Mouse (Mus musculus): ENCODE data around the gene Opcml. TPM values are rescaled to one million over a fixed set of nuclear protein-coding genes. Genes with fewer than 3 reads are reported as not detected.
A peak's percentile ranks its signal among the peaks of the same experiment; 100 is the strongest.

The Opcml gene
- polyA plus RNA-seq, 1 experiment from 2014 or later = 0.02 TPM

DNA sequence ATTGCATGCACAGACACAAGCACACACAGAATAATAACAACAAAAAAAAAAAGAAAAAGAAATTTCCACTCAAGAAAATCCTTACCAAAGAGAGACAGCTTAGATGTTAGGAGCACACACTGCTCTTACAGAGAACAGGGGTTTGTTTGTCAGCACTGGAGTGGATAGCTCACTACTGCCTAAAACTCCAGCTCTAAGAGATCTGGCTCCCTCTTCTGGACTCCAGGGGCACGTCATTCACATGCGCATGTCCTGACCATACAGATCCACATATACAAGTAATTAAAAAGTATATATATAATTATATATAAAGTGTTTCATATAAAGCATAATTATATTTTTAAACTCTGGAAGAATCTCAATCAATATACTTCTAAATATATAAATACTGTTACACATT lies 958.3 kb downstream of the Opcml start:
- ATAC-seq (no peak), DNase-seq (no peak)
- Histone ChIP-seq H3K36me3 (replicated peaks; ENCODE audit: insufficient read depth, low read length) (no peaks in the 10 kb centered on the region), H3K27me3 (ENCODE audit: insufficient read depth, low read length) (no peaks in the 10 kb centered on the region), H3K9me3 (ENCODE audit: low read length) (no peaks in the 10 kb centered on the region), H3K4me1 (ENCODE audit: insufficient read depth) (no peaks in the 10 kb centered on the region), H3K9ac (replicated peaks) (no peak overlapping the region), H3K27ac (ENCODE audit: low read depth) (no peak overlapping the region), H3K4me2 (ENCODE audit: low read depth, low read length) (no peak overlapping the region), H3K4me3 (ENCODE audit: low read depth, low read length) (no peak overlapping the region)
- 75% methylated on average over 2 of the region's 2 CpGs for WGBS (ENCODE audit: insufficient replicate concordance)
- TF ChIP-seq EP300 (IDR thresholded peaks at IDR 0.05; ENCODE audit: low read depth) (no peak), CTCF (IDR thresholded peaks at IDR 0.05; ENCODE audit: low read depth) (0 out of 2 replicates have a peak, but pooled peaks have one; percentile 23)

DNA sequence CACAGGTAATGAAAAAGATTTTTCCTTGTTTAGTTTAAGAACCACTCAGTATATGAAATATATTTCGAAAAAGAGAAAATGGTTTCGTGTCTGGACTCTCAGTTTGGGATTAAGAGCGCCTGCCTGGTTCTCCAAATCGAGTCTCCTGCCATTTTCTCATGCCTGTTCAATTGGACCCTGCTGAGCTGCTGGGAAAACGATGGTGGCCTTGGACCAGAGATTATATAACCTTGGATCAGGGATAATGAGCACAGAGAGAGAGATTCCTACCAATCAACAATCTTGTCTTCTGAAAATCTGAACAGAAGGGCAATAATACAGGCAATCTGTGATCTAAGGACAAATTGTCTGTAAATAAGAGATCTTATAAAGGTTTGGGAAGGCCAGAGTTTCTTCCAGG lies 962.3 kb downstream of the Opcml start:
- Histone ChIP-seq H3K9ac (replicated peaks) (no peak overlapping the region), H3K27ac (ENCODE audit: low read depth) (no peak overlapping the region), H3K4me1 (ENCODE audit: insufficient read depth) (no peaks in the 10 kb centered on the region), H3K9me3 (ENCODE audit: low read length) (no peaks in the 10 kb centered on the region), H3K4me3 (ENCODE audit: low read depth, low read length) (no peak overlapping the region), H3K4me2 (ENCODE audit: low read depth, low read length) (no peak overlapping the region), H3K36me3 (replicated peaks; ENCODE audit: insufficient read depth, low read length) (no peaks in the 10 kb centered on the region), H3K27me3 (ENCODE audit: insufficient read depth, low read length) (no peaks in the 10 kb centered on the region)
- no peak for TF ChIP-seq EP300 (IDR thresholded peaks at IDR 0.05; ENCODE audit: low read depth)
- TF ChIP-seq CTCF (IDR thresholded peaks at IDR 0.05; ENCODE audit: low read depth) = no peak
- DNase-seq (no peak), ATAC-seq (no peak)
- WGBS (ENCODE audit: insufficient replicate concordance) = 55% methylated on average over 5 of the region's 5 CpGs

DNA sequence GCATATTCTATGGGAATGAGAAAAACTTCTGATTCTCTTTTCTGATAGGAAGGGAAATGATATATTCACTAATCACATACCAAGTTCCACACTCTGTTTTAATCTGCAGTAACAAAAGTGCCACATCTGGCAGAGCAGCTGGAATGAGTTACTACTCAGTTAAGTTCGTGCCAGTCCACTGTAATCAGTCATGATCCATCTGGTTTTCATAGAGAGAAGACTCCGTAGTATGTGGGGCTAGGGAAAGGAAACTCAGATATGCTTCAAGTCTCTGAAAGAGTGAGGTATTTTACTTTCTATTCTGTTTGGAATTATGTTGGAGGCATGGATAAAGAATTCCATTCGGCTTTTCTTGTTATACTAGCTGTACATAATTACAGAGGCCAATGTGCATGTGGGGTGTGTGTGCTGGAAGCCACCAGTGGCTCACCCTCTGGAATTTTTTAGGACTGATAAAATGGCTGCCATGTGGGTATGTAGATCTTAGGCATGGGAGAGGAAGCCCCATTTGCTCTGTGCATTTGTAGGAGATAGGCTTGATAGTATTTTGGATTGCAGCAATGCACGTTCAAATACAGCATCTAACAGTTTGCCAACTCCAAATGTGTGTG lies 966.4 kb downstream of the Opcml start:
- TF ChIP-seq CTCF (IDR thresholded peaks at IDR 0.05; ENCODE audit: low read depth) = no peak
- no peak for TF ChIP-seq EP300 (IDR thresholded peaks at IDR 0.05; ENCODE audit: low read depth)
- Histone ChIP-seq H3K4me2 (ENCODE audit: low read depth, low read length) (no peak overlapping the region), H3K4me3 (ENCODE audit: low read depth, low read length) (no peak overlapping the region), H3K27ac (ENCODE audit: low read depth) (no peak overlapping the region), H3K36me3 (replicated peaks; ENCODE audit: insufficient read depth, low read length) (no peaks in the 10 kb centered on the region), H3K9ac (replicated peaks) (no peak overlapping the region), H3K9me3 (ENCODE audit: low read length) (no peaks in the 10 kb centered on the region), H3K4me1 (ENCODE audit: insufficient read depth) (no peaks in the 10 kb centered on the region), H3K27me3 (ENCODE audit: insufficient read depth, low read length) (no peaks in the 10 kb centered on the region)
- ATAC-seq = no peak
- DNase-seq = no peak
- 63% methylated on average over 4 of the region's 4 CpGs for WGBS (ENCODE audit: insufficient replicate concordance)

DNA sequence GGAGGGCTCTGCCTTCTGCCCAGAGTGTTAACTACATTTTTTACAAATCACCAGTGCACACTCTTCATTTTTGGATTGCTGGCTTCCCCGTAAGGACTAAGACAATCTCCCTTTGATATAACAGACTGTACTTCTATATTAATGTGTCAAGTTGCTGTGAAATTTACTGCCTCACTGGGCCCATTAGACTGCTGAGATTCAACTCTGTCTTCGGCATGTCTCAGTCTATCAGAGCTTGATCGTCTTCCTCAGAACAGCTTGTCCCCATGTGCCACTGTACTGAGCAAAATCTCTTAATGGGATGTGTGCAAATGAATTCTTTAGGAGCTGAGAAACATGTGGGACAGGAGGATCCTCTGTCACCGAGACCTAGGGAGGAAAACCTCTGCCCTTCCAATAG lies 970.9 kb downstream of the Opcml start:
- no peak overlapping the region for H3K27ac ChIP-seq (ENCODE audit: low read depth)
- no peak overlapping the region for H3K4me3 ChIP-seq (ENCODE audit: low read depth, low read length)
- no peaks in the 10 kb centered on the region for H3K27me3 ChIP-seq (ENCODE audit: insufficient read depth, low read length)
- DNase-seq (no peak), ATAC-seq (no peak)
- no peaks in the 10 kb centered on the region for H3K4me1 ChIP-seq (ENCODE audit: insufficient read depth)
- 82% methylated on average over 4 of the region's 4 CpGs for WGBS (ENCODE audit: insufficient replicate concordance)
- H3K9ac ChIP-seq (replicated peaks) = no peak overlapping the region
- no peaks in the 10 kb centered on the region for H3K36me3 ChIP-seq (replicated peaks; ENCODE audit: insufficient read depth, low read length)
- no peaks in the 10 kb centered on the region for H3K9me3 ChIP-seq (ENCODE audit: low read length)
- H3K4me2 ChIP-seq (ENCODE audit: low read depth, low read length) = no peak overlapping the region
- TF ChIP-seq EP300 (IDR thresholded peaks at IDR 0.05; ENCODE audit: low read depth) (no peak), CTCF (IDR thresholded peaks at IDR 0.05; ENCODE audit: low read depth) (no peak)

DNA sequence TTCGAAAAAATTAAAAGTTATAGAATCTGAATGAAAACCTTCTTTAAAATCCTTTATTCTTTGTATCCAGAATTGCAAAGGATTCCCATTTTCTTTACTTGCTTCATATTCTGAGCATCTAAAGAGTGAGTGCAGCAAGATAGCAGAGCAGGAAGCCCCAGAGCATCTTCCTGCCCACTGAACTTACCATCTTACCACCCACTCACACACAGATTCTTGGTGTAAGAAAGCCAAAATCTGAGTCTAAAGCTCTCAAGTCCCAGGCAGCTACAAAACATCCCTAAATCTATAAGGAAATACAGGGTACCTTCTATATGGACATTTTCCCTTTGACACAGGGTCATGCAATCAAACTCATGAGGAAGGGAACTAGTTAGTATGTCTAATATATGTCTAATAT lies 973.6 kb downstream of the Opcml start:
- H3K27me3 ChIP-seq (ENCODE audit: insufficient read depth, low read length) = no peaks in the 10 kb centered on the region
- no peak overlapping the region for H3K4me3 ChIP-seq (ENCODE audit: low read depth, low read length)
- 52% methylated on average over 1 of the region's 1 CpGs for WGBS (ENCODE audit: insufficient replicate concordance)
- no peak for DNase-seq
- no peak for ATAC-seq
- no peaks in the 10 kb centered on the region for H3K36me3 ChIP-seq (replicated peaks; ENCODE audit: insufficient read depth, low read length)
- no peak for TF ChIP-seq CTCF (IDR thresholded peaks at IDR 0.05; ENCODE audit: low read depth)
- TF ChIP-seq EP300 (IDR thresholded peaks at IDR 0.05; ENCODE audit: low read depth) = no peak
- no peak overlapping the region for H3K4me2 ChIP-seq (ENCODE audit: low read depth, low read length)
- H3K9ac ChIP-seq (replicated peaks) = no peak overlapping the region
- H3K4me1 ChIP-seq (ENCODE audit: insufficient read depth) = no peaks in the 10 kb centered on the region
- no peaks in the 10 kb centered on the region for H3K9me3 ChIP-seq (ENCODE audit: low read length)
- no peak overlapping the region for H3K27ac ChIP-seq (ENCODE audit: low read depth)

DNA sequence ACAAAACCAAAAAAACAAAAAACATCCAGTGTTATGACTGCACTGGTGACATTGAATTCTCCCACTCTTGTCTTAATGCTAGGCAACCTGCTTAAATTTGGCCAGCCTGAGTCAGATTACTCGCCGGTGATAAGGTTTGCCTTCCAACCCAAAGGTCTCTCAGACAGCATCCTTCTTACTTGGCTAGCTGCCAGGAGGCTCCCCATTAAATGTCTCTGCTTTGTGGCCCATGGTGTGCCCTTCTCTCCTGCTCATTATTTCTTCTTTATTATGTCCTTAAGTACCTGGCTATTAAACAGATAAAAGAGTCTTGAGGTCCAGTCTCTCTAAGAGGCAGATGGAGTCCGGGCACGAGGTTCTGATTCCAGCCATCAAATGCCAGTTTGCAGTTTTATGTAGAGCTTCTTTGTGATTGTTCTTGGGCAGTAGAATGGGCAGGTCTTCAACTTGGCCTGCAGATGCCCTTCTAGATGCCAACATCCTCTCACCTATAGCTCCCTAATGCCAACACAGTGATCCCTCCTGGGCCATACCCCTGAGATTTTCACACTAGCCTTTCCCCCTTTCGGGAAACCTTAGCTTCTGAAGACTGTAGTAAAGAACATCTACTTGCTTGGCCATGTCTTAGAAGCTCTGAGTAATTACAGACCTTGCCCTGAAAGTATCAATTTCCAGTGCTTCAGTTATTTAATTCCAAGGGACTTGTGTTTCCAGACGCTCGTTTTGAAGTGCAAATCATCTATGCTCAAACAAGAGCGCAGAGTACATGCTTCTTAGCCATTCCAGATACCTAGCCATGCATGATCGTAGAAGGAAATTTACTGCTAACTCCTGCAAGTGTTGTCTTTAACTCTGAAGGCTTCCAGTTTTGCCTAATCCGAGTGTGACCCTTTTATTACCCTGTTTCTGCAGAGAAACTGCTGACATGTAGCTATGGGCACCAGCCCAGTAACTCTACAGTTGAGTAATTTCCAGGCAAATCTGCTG lies 986.2 kb downstream of the Opcml start:
- Histone ChIP-seq H3K36me3 (replicated peaks; ENCODE audit: insufficient read depth, low read length) (no peaks in the 10 kb centered on the region), H3K27me3 (ENCODE audit: insufficient read depth, low read length) (no peaks in the 10 kb centered on the region), H3K9me3 (ENCODE audit: low read length) (no peaks in the 10 kb centered on the region), H3K4me3 (ENCODE audit: low read depth, low read length) (no peak overlapping the region), H3K27ac (ENCODE audit: low read depth) (no peak overlapping the region), H3K9ac (replicated peaks) (no peak overlapping the region), H3K4me1 (ENCODE audit: insufficient read depth) (no peaks in the 10 kb centered on the region), H3K4me2 (ENCODE audit: low read depth, low read length) (no peak overlapping the region)
- DNase-seq (no peak), ATAC-seq (no peak)
- TF ChIP-seq CTCF (IDR thresholded peaks at IDR 0.05; ENCODE audit: low read depth) (no peak), EP300 (IDR thresholded peaks at IDR 0.05; ENCODE audit: low read depth) (no peak)
- 70% methylated on average over 10 of the region's 10 CpGs for WGBS (ENCODE audit: insufficient replicate concordance)
